Mouse (Mus musculus) midbrain, embryonic 11.5 days (tissue): ENCODE data around the gene Fam129b. TPM values are rescaled to one million over a fixed set of nuclear protein-coding genes. Genes with fewer than 3 reads are reported as not detected.
A peak's percentile ranks its signal among the peaks of the same experiment; 100 is the strongest.

Experiments used
- ATAC-seq: fragments of 200-750 bp; cut with Nextera tagmentation; 2 replicates; pipeline ENCODE4 v1.8.0; 2017; ENCODE audit warnings: moderate TSS enrichment, moderate library complexity; ENCODE audit not compliant: low FRiP score
- DNase-seq: peaks from one replicate; pipeline ENCODE4 v3.0.0; 2015; ENCODE audit warnings: low spot score; ENCODE audit errors: missing footprints
- H3K27ac ChIP-seq: fragments of 300-500 bp; sonication (generic); 2 replicates; pipeline ENCODE4 v1.5.1; 2014; ENCODE audit warnings: low read depth, low read length
- H3K27me3 ChIP-seq: fragments of 300-500 bp; sonication (generic); 2 replicates; pipeline ENCODE4 v1.6.1; 2014; ENCODE audit warnings: mild to moderate bottlenecking, low read length, moderate library complexity, mixed read lengths; ENCODE audit not compliant: control insufficient read depth, insufficient read depth
- H3K36me3 ChIP-seq: fragments of 300-500 bp; sonication (generic); 2 replicates; pipeline ENCODE4 v1.6.1; 2014; ENCODE audit warnings: mild to moderate bottlenecking, low read length, moderate library complexity, mixed read lengths; ENCODE audit not compliant: control insufficient read depth, insufficient read depth
- H3K4me1 ChIP-seq: fragments of 300-500 bp; sonication (generic); 2 replicates; pipeline ENCODE4 v1.6.1; 2014; ENCODE audit warnings: low read length; ENCODE audit not compliant: control insufficient read depth, insufficient read depth
- H3K4me2 ChIP-seq: fragments of 300-500 bp; sonication (generic); 2 replicates; pipeline ENCODE4 v1.6.1; 2014; ENCODE audit warnings: mild to moderate bottlenecking, moderate library complexity
- H3K4me3 ChIP-seq: fragments of 300-500 bp; sonication (generic); 2 replicates; pipeline ENCODE4 v1.5.1; 2014; ENCODE audit warnings: low read depth, low read length
- H3K9ac ChIP-seq: fragments of 300-500 bp; sonication (generic); 2 replicates; pipeline ENCODE4 v1.6.1; 2014; ENCODE audit warnings: low read length
- H3K9me3 ChIP-seq: fragments of 300-500 bp; sonication (generic); 2 replicates; pipeline ENCODE4 v1.6.1; 2016; ENCODE audit warnings: low read length; ENCODE audit not compliant: control insufficient read depth
- WGBS: fragments of 180-500 bp; shearing (Covaris S2); extraction: QIAGEN DNeasy Blood & Tissue Kit; methylation state at CpG from one replicate; pipeline ENCODE4 v1.1.7; 2014; 5-methylcytosine and 5-hydroxymethylcytosine counted together
- polyA plus RNA-seq: library from polyadenylated mRNA; unstranded; fragments of >200 nt; fragmentation: Nextera tagmentation; extraction: Ambion mirVana; gene quantifications from 2 replicates; pipeline ENCODE4 v1.2.1, GENCODE M21; 2014

Gene Fam129b
- polyA plus RNA-seq, 1 experiment from 2014 or later, result 10.6 TPM

DNA sequence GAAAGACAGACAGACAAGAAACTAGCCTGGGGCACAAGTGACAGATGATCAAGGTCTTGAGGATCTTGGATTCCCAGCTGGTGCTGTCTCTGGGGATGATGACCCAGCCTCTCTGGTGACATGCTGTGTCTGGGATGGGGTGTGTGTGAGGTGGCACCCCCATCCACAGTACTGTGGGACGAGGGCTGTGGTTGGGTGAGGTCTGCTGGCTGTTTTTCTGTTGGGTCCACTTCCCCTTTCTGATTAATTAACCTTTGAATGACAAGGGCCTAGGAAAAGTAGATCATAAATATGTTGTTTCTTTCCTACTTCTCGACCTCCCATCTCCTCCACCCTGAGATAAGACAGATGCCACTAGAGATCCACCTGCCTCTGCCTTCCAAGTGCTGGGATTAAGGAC is 18.2 kb downstream of the Fam129b start:
- ATAC-seq (no peak), DNase-seq (no peak)
- no peak overlapping the region for H3K9ac ChIP-seq
- peaks cover 9% of the 10 kb centered on the region for H3K4me1 ChIP-seq
- no peaks in the 10 kb centered on the region for H3K27me3 ChIP-seq
- no peak overlapping the region for H3K27ac ChIP-seq
- H3K9me3 ChIP-seq, result no peaks in the 10 kb centered on the region
- 80% methylated on average over 2 of the region's 2 CpGs for WGBS
- H3K36me3 ChIP-seq, result no peaks in the 10 kb centered on the region
- H3K4me2 ChIP-seq, result no peak overlapping the region
- no peak overlapping the region for H3K4me3 ChIP-seq

DNA sequence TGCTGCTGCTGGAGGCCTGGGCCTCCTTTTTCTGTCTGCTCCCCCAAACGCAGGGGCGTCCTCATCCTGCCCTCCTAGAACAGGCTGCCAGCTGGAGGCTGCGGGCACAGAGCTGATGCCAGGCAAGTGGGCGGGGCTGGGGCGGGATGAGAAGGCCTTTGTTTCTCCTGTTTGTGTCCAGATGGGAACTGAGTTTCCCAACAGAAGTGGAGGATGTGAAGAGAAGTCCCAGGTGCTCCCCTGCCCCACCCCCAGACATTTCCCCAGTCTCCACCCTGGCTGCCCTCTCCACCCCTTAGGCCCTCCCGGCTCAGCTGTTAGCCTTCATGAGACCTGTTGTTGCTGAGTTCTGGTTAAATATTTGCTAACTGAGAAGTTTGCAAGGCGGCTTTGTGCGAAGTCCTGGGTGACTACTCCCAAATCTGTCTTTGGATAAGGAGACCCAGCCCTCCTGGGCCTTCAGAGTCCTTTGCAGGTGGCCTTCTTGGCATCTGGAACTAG is 19.7 kb downstream of the Fam129b start:
- DNase-seq (no peak), ATAC-seq (no peak)
- Histone ChIP-seq H3K4me2 (no peak overlapping the region), H3K4me1 (peaks cover 9% of the 10 kb centered on the region), H3K9ac (no peak overlapping the region), H3K9me3 (no peaks in the 10 kb centered on the region), H3K4me3 (no peak overlapping the region), H3K27ac (no peak overlapping the region), H3K36me3 (no peaks in the 10 kb centered on the region), H3K27me3 (no peaks in the 10 kb centered on the region)
- WGBS, result 46% methylated on average over 8 of the region's 8 CpGs

DNA sequence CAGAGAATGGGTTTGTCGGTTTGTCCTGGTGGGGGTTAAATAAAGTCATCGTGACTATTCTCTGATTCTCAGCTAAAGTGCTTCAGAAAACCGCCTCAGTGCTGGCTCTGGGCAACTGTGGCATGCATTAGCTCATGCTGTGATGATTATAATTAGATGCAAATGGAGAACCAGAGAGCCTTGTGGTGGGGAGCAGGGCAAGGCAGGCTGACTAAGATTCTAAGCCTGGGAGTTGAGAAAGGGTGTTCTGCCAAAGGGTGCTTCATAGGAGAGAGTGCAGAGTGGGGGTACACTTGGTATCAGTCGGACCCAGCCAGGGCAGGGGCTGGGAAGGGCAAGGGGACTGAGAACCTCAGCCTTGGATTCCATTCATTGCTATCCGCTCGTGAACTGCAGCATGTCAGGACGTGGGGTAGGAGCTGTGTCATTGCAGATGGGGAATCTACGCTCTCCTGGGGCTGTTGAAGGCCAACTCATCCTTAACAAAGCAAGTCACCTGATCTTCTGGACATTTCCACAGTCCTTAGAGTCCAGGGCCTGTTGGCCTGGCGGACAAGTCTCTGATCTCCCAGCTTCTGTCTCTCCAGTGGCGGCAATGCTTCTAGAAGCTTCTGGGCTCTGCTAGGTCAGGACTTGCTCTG is 20.7 kb downstream of the Fam129b start:
- no peaks in the 10 kb centered on the region for H3K9me3 ChIP-seq
- H3K27me3 ChIP-seq, result no peaks in the 10 kb centered on the region
- 54% methylated on average over 10 of the region's 10 CpGs for WGBS
- no peak overlapping the region for H3K9ac ChIP-seq
- no peak overlapping the region for H3K27ac ChIP-seq
- no peak overlapping the region for H3K4me3 ChIP-seq
- H3K4me1 ChIP-seq, result peaks cover 9% of the 10 kb centered on the region
- no peaks in the 10 kb centered on the region for H3K36me3 ChIP-seq
- ATAC-seq (no peak), DNase-seq (no peak)
- no peak overlapping the region for H3K4me2 ChIP-seq

DNA sequence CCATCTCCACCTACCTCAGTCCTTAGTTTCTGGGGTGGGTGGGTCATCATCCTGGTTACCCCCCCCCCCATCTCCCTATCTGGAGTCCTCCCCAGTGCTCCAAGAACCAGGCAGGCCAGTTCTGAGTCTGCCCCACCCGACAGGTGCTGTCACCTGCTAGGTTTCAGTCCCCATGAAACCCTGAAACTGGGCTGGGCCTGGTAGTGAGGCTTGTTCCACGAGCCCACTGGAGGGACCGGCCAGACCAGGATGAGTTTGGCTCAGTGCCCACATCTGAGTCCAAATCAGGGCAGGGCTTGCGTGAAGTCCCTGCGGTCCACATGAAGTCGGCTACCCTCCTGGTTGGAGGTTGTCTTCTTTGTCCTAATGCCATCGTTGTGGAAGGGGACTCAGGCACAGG is 23.1 kb downstream of the Fam129b start:
- Histone ChIP-seq H3K27ac (no peak overlapping the region), H3K9me3 (no peaks in the 10 kb centered on the region), H3K27me3 (no peaks in the 10 kb centered on the region), H3K9ac (no peak overlapping the region), H3K36me3 (no peaks in the 10 kb centered on the region), H3K4me3 (no peak overlapping the region), H3K4me2 (no peak overlapping the region), H3K4me1 (peaks cover 9% of the 10 kb centered on the region)
- DNase-seq (no peak), ATAC-seq (no peak)
- WGBS, result 88% methylated on average over 7 of the region's 7 CpGs

DNA sequence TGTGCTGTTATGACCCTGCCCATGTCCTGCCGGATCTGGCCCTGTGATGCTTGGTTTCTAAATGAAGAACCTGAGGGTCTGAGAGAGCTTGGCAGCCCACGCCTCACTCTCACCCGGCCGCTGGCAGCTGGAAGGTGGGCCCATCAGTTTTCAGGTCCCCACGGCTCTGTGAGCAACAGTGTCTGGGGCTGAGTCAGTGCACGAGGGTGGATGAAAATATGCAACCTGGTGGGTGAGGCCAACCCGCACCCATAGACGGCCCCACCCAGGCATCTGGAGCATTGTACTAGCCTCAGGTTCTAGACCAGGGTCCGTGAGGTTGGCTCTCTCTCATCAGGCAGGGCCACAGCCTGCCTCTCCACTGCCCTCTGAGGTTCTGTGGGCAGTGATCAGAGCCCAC is 26.2 kb downstream of the Fam129b start:
- no peak overlapping the region for H3K4me2 ChIP-seq
- H3K4me1 ChIP-seq, result peaks cover 3% of the 10 kb centered on the region; the same call in 1 of the 2 replicates
- H3K9ac ChIP-seq, result no peak overlapping the region
- 91% methylated on average over 9 of the region's 9 CpGs for WGBS
- H3K4me3 ChIP-seq, result no peak overlapping the region
- H3K27me3 ChIP-seq, result no peaks in the 10 kb centered on the region
- no peak for ATAC-seq
- no peak for DNase-seq
- H3K9me3 ChIP-seq, result no peaks in the 10 kb centered on the region
- no peak overlapping the region for H3K27ac ChIP-seq
- no peaks in the 10 kb centered on the region for H3K36me3 ChIP-seq

DNA sequence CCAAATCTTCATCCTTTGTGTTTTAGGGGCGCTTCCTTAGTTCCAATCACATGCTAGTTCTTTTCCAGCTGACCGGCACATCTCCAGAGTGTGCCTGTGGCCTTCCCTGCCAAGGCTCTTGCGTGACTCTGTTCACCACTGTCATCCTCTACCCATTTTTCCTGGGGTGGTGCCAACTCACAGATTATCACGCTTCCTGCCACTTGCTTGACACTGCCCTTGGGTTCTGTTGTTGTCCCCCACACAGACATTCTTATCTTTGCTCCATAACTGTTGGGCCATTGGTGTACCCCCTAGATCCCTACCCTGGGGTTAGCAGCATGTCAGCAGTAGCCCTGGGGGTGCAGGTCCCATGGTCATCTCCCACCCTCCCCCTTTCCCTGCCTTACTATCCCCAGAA is 27.6 kb downstream of the Fam129b start:
- H3K4me2 ChIP-seq, result no peak overlapping the region
- H3K36me3 ChIP-seq, result no peaks in the 10 kb centered on the region
- WGBS, result 94% methylated on average over 4 of the region's 4 CpGs
- H3K27ac ChIP-seq, result no peak overlapping the region
- H3K27me3 ChIP-seq, result no peaks in the 10 kb centered on the region
- H3K4me3 ChIP-seq, result no peak overlapping the region
- DNase-seq (no peak), ATAC-seq (no peak)
- H3K4me1 ChIP-seq, result peaks cover 13% of the 10 kb centered on the region
- H3K9me3 ChIP-seq, result no peaks in the 10 kb centered on the region
- no peak overlapping the region for H3K9ac ChIP-seq

DNA sequence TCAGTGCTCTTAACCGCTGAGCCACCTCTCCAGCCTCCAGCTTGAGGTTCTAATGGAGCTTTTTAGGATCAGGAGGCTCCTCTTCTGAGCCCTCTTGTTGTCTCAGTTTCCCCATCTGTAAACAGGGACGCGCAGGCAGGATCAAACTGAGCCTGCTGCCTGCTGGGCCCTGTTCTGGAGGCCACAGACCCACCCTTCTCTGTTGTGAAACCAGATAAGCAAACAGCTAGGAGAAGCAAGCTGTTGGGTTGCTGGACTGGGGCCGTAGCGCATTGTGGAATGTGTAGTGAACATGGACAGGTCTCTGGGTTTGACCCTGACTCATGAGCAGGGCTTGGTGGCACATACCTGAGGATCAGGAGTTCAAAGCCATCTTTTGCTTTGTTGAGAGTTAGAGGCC is 28.7 kb downstream of the Fam129b start:
- H3K36me3 ChIP-seq, result no peaks in the 10 kb centered on the region
- no peak overlapping the region for H3K9ac ChIP-seq
- H3K27me3 ChIP-seq, result no peaks in the 10 kb centered on the region
- no peak for DNase-seq
- H3K4me1 ChIP-seq, result peaks cover 17% of the 10 kb centered on the region
- no peak for ATAC-seq
- H3K27ac ChIP-seq, result no peak overlapping the region
- WGBS, result 94% methylated on average over 5 of the region's 5 CpGs
- no peaks in the 10 kb centered on the region for H3K9me3 ChIP-seq
- H3K4me3 ChIP-seq, result no peak overlapping the region
- H3K4me2 ChIP-seq, result no peak overlapping the region

DNA sequence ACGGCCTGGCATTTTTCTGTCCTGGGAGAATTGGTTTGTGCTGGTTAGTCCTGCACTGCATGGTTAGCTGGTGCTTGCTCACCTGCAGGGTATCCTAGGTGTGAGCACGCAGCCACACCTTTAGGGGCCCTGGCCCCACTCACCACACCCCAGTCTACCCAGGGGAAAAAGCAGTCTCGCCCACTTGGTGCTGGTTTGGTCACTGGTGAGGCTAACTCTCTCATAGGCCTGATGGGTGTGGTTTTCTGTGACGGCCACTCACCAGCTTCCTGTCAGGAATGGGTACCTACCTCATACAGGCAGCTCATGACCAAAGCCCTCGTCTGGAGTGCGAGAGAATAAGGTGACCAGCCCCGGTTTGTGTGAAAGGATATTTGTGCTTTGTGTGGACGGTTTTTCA is 29.4 kb downstream of the Fam129b start:
- peaks cover 17% of the 10 kb centered on the region for H3K4me1 ChIP-seq
- WGBS, result 79% methylated on average over 8 of the region's 8 CpGs
- no peak overlapping the region for H3K9ac ChIP-seq
- no peak overlapping the region for H3K4me2 ChIP-seq
- no peaks in the 10 kb centered on the region for H3K9me3 ChIP-seq
- ATAC-seq (no peak), DNase-seq (no peak)
- no peaks in the 10 kb centered on the region for H3K36me3 ChIP-seq
- no peak overlapping the region for H3K27ac ChIP-seq
- H3K4me3 ChIP-seq, result no peak overlapping the region
- H3K27me3 ChIP-seq, result no peaks in the 10 kb centered on the region

DNA sequence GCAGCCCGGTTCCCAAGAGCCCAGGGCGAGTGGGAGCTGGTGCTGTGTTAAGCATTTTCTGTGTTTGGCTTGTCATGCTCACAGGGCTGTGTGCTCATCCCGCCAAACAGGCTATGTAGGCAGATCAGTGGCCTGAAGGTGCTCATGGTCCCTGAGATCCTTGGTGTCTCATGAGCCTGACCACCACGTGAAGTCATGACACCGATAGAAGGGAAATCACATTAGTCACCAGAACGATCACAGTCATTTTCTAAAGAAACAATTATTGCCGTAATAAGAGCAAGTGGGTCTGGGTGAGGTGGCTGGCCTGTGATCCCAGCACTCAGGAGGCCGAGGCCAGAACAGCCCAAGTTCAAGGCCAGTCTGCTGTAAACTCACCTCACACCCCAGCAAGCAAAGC is 31.5 kb downstream of the Fam129b start:
- DNase-seq (no peak), ATAC-seq (no peak)
- Histone ChIP-seq H3K4me1 (peaks cover 17% of the 10 kb centered on the region), H3K27me3 (no peaks in the 10 kb centered on the region), H3K27ac (0 out of 2 replicates have a peak overlapping the region, but pooled peaks have one; percentile 25), H3K36me3 (no peaks in the 10 kb centered on the region), H3K9ac (no peak overlapping the region), H3K9me3 (no peaks in the 10 kb centered on the region), H3K4me2 (no peak overlapping the region), H3K4me3 (no peak overlapping the region)
- WGBS, result 58% methylated on average over 8 of the region's 8 CpGs
